Mouse (Mus musculus) kidney, postnatal 10 days (tissue): ENCODE results near the gene E2f7.

Experiments
- DNase-seq: peaks from one replicate; pipeline ENCODE4 v3.0.0; 2021; ENCODE audit warnings: mixed read lengths

The E2f7 gene

DNA sequence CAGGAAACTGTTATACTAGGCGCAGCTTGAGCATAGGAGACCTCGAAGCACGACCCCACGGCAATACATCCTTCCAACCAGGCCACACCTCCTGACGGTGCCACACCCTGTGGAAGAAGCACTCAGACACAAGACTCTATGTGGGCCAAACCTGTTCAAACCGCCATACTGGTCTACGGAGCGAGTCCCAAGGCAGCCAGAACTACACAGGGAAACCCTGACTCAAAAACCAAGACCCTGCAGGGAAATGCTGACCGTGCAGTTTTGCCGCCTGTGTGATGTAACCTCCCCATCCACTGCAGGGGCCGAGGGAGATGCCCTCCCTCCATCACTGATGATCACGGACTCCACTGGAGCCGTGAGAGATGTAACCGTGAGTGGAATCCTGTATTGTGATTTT is 36.5 kb downstream of the E2f7 start:
- no peak for DNase-seq

DNA sequence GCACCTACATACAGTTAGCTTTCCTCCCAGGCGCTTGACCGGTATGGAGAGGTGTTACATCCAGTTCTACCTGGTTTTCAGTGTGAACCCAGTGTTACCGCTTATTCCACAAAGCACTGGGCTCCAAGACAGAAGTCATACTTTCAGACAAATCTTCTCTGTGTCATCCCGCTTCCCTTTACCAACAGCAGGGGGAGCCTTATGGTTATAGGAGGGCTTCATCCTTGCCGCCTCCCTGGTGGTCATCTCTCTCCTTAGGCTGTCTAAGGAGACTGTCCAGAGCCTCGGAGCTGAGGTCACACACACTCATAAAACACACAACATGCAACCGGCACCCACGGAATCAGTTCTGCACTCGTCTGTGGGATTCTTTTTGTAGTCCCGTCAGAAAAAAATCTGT is 37.4 kb downstream of the E2f7 start:
- DNase-seq, result peak; percentile 42

DNA sequence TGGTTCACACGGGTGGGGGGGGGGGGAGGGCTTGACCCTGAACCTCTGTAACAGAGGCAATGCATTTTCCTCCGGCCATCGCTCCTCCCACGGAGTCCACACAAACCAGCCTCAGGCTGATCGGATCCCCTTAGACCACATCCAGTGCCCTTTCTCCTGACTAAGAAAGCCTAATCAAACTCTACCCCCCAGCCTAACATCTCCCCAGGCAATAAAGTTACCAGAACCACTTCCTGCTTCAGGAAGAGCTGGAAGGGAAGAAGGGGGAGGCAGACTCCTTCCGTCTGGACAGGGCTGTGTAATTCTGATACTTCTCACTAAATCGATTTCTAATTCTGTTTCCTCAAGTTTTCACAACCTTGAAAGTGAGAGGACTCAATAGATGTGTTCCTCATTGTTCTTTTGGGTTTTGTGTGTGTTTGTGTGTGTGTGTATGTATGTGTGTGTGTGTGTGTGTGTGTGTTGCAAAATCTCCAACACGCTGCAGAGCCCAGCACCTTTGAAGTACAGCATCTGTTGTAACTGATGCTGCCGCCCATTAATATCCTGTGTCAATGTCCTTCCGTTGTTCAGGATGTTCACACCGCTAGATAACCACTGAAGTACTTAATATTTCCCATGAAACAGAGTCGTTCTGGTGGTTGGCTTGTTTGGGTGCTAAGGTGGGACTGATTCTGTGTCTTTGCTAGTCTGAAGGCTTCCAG is 43.0 kb downstream of the E2f7 start:
- DNase-seq, result no peak

DNA sequence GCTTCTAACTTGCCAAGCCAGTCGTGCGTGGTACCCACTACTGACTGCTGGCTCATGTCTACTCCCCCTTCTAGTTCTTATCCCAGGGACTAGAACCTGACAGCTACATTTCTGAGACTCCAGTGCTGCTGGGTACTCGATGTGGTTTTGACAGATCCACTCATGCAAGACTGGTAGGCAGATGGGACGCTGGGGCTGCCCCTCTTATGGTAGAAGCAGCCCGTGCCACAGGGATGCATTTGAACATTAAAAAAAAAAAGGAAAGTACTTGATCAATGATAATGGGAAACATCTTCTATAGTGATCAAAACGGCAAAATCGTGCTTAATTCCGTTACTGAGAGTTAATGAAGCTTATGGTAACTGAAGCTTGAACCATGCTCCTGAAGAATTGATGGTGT is 44.4 kb downstream of the E2f7 start:
- no peak for DNase-seq

DNA sequence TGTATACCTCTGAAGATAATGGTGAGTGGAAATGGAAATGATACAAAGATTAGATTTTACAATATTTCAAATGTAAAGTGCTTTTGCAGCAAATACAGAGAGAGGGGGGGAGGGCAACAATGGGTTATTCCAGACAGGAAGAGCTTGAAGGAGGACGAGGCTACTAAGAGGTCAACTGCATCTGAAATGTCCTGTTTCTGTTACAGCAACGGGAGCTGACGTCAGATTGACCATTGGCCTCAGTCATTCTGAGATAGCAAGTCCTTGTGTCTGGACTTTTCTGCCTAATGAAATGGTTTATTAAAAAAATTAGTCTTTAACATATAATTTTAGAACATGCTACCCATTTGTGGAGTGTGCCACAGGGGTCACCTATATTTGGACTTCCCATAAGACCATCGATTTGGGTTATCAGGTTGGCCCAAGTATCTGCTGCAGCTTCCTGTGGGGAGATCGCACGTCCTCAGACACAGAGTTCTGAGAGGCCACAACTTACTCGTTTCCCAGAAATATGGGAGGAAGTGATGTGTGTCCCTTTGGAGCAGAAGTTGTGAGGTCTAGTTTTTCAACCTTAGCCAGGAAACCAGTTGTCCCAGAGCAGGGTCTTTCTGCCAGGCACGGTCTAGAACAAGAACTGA is 48.0 kb downstream of the E2f7 start:
- DNase-seq, result no peak

DNA sequence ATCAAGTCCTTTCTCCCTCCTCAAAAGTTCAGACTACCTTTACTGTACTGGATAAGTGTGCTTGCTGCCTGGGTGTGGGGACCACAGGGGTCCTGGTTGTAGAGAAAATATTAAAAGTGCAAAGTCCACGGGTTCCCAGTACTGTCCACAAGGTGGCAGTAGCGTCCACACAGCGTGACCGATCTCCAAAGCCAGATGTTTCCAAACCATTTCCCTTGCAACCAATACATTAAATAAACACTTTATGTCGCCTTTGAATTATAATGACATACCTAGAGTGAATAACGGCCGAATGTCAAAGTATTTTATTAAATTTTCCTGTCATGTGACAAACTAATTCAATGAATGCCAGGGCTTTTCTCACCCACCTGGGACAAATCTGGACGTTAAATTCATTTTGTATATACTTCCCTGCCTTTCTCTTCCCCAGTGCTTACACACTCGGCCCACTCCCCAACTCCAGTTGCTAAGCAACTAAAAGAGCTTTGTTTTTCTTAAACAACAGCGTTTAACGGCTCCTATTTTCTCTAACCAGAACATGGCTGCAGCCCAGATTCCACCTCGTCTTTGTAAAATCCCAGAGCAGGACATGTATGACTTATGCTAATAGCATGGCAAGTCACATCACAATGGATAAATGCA is 49.4 kb downstream of the E2f7 start:
- peak; percentile 70 for DNase-seq

DNA sequence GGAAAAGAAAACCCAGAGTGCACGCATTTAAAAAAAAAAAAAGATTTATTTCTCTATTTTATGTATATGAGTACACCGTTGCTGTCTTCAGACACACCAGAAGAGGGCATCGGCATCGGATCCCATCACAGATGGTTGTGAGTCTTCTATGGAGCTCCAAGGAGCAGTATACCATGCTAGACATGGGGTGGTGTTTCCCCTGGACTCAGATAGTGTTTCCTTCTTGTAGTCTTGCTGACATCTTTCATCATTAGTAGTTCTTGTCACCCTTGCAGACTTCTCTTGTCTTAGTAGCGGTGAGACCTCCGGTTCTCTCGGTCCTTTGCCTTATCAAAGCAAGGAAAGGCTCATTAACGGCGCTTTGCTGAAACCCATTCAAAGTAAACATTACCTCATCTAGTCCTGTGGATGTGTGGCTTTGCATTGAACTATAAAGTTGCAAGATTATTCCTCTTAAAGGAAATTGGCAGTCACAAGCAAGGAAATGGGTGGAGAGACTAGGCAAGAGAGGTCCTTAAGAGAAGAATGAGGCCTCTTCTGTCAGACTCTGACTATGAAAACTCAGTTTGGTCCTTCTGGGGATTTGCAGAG is 50.1 kb downstream of the E2f7 start:
- DNase-seq, result no peak

DNA sequence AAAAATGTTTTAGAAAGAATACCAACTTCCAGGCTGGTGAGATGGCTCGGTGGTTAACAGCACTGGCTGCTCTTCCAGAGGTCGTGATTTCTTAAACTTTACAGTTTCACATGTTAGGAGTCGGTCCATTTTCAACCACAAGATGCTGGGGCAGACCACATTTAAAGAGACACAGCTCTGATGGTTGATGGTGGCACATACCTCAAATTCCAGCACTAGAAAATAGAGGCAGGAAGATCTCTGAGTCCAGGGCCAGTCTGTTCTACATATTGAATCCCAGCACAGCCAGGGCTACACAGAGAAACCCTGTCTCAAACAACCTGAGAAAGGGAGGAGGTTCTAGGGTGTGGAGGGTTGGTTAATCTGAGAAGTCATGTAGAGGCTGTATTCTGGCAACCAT is 56.1 kb downstream of the E2f7 start:
- no peak for DNase-seq

DNA sequence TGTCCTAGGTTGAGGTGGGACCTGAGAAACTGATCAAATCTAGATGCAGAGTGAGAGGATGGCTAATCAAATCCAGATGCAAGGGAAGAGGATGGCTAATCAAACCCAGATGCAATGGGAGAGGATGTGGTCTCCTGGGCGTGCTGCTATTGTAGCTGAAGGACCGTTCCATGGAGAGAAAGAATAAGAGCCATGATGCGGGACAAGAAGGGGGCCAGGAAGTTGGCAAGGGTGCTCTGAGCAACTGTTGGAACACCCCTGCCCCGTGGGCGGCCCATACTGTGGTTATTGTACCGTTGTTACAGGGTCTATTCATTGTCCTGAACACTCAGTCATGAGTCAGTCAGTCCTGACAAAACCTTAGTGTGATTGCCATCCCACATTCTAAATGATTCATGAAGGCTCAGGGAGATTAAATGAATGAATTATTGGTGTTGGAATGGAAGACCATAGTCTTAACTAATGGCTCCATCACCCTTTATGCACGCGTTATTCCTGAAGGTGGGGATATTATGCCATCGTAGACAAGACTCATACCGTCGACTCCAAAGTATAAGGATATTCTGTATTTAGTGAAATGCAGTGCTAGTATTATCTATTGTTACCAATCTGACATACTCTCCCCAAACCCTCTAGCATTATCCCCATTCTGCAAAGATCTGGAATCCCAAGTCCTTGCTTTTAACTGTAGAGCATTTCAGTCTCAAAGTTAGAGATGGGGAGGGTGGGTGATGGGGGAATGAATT is 59.2 kb downstream of the E2f7 start:
- no peak for DNase-seq

DNA sequence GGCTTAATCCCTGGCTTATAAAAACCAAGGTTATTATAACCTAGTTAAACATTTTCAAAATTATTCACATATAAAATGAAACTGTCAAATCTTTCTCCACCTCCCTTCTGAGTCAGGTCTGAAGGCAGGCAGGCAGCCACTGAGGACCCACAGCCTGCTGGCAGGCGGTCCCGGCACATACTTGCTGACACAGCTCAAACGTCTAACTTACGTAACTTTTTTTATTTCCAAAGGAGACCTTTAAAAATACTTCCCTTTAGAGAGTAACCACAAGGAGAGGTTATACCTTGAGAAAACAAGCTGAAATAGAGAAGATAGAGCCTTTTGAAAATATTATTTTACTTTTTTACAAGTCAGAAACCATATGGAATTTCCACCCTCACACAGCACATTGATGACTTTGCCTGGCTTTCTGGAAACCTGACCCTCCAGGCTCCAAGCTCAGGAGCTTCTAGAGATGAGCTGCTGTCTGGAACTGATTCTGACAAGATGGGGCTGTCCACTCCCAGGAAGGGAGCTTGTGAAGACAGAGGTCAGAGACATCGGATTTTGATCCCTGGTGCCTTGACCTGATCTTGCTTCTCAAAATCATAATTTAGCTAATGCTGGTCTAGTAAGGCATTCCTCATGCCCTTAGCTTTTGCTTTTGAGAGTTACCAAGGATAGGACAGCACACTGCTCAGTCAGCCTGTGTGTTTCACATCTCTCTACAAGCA is 59.9 kb downstream of the E2f7 start:
- peak; percentile 57 for DNase-seq

DNA sequence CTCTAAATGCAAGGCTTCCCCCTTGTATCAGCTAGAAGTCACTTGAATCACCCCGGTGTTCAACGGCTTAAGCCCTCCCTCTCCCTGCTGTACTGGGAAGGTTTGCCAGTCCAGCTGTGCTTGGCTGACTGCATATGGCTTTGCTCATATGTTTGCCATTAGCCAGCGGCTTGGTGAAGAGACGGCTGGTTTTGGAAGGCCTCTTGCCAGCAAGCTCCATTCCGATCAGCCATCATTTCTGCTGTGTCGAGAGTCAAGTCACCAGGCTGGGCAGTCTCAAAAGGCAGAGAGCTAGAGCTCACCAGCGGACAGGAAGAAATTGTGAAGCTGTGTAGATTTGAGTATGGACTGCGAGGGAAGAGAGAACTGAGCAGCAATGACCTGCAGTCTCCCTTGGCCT is 61.2 kb downstream of the E2f7 start:
- DNase-seq, result no peak

DNA sequence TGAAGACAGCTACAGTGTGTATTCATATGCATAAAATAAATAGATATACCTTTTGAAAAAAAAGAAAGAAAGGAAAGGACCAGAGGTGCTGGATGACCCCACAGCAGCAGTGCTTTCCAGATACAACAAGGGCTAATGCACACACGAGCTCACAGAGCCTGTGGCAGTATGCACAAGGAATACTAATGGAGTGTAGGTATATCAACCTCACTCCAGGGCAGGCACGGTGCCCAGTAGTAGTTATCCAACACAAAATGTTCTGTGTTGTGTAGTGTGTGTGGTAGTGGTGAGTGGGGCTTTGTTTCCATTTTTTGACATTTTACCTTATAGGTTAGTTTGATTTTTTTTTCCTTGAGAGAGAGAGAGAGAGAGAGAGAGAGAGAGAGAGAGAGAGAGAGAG is 65.3 kb downstream of the E2f7 start:
- DNase-seq, result no peak

DNA sequence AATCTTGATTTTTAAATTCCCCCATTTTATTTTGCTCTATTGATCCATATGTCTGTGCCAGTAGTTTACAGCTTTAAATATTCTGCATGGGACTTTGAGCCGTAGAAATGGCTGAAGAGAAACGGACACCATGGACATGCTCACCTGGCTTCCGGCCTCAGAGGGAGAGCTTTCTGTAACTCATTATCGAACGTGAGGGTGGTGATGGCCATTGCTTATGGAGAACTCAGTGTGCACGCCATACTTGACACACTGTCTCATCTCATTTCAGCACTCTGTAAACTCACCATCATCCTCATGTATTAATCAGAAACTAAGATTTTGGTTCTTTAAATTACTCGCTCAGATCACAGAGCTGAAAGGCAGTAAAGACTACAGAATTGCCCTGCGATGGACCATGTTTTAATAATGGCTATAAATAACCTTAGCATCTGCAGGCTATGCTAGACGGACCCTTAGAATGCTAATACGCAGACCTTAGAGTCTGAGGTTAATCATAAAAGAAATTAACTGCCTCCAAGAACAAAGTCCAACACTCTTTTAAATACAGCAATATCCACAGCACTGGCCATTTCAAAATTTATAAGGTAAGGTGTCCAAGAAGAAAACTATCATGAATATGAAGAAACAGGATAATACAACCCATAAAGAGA is 66.1 kb downstream of the E2f7 start:
- no peak for DNase-seq

DNA sequence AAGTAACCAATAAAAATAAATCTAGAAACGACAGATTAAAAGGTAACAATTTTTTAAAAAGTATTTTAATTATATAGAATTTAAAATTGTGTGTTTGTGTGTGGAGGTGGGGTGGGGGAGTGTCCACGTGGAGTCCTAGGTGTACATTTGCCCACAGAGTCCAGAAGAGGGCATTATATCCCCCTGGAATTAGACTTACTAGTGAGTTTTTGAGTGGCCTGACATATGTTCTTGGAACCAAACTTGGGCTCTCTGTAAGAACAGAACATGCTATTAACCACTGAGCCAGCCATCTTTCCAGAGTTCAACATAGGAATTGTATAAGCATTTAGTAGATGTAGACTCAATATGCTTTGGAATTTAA is 66.6 kb downstream of the E2f7 start:
- DNase-seq, result no peak

DNA sequence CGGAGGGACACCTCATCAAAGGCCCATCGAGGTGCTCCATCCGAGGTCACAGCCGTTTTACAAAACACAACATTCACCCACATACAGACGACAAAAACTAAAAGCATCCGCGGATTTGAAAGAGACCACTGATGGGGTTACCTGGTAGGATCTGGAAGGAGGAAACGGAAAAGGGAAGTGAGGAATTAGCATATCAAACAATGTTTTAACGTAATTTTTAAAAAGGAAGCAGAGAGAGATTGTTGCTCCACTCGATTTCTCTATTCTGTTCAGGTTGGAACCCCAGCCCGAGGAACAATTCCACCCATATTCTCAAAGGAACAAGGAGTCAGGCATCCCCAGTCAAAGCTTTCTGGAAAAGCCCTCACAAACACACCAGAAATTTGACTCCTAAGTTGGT is 75.9 kb downstream of the E2f7 start:
- DNase-seq, result no peak

DNA sequence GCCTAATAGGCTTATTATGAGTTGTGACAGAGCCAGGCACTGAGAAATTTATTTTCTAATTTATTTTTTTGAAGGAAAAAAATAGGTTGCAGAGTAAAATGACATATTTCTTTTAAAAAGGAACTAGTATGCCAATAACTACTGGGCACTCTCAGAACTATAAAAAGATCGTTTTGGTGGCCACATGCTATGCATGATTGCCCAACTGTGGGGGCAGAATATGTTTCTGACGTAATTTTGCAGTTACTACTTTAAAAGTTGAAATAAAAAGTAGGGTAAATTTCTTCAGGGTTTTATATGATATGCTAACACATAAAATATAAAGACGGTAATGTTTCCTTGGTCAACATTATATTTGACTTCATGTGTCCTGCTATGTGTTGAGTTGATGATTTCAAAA is 76.5 kb downstream of the E2f7 start:
- no peak for DNase-seq

DNA sequence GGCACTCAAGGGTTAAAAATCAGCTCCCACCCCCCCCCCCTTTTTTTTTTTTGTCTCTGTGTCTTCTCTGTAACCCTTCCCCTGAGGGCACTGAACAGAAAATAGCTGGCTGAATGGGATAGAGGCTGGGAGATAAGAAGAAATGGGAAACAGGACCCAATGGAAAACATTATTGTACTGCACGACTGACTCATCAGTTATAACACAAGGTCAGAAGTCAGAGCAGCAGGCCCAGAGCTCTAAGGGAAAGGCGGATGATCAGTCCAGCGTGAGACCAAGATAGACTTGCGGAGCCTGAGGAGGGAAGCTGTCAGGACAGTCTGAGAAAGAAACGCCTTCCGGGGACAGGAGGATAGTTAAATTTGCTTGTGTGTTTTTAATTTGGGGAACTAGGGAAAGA is 87.1 kb downstream of the E2f7 start:
- DNase-seq, result no peak

DNA sequence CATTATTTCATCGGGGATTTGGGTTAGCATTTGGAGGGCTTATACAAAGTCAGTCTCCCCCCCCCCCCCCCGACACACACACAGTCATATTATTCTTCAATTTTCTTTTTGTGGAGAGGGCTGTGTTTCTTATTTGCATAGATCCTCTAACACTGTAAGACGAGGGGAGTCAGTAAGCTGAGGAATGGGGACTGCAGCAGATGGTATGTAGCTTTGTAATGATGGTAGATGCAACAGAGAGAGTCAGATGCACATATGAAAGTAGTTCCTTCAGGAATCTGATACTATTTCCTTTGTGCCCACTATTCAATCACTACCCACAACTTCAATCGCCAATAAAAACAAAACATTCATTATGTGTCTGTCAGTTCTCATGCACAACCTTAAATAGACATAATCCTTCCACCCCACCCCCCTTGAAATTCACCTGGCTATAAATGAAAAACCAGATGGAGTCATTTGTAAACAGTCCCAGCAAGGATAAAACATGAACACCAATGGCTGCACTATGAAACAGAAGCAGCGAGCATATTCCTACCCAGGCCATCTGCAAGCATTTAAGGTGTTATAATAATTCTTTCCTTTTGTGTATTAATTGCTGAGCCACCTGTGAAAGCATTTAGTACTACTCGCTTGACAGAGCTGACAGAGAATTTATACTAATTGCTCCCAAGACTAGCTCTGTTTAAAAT is 90.0 kb downstream of the E2f7 start:
- no peak for DNase-seq
